Mouse (Mus musculus): ENCODE measurements around the gene 2900026A02Rik. TPM values are rescaled to one million over a fixed set of nuclear protein-coding genes. Genes with fewer than 3 reads are reported as not detected.
A peak's percentile ranks its signal among the peaks of the same experiment; 100 is the strongest.

2900026A02Rik gene
- polyA plus RNA-seq, 1 experiment from 2014 or later = 26.0 TPM

GRCm38 (mm10) chr5:113108165-113108764, 112.8 kb downstream of the 2900026A02Rik start:
- ATAC-seq = no peak
- CTCF ChIA-PET = interaction anchor here (1.7 to 4.4 kb wide), 6 partner anchors 9 to 72 kb away, joined by 4 to 19 read pairs (median 8); no protein-coding TSS in a partner anchor

GRCm38 (mm10) chr5:113107709-113108108, 113.3 kb downstream of the 2900026A02Rik start:
- H3K27me3 ChIP-seq = no peaks in the 10 kb centered on the region
- ChIA-PET CTCF (interaction anchor here (1.3 to 4.4 kb wide), 6 partner anchors 8 to 73 kb away, joined by 3 to 19 read pairs (median 6); no protein-coding TSS in a partner anchor), POLR2A (no interaction called here)
- no peak for DNase-seq (ENCODE audit: low read depth, low spot score)
- no peak for TF ChIP-seq CTCF (IDR thresholded peaks at IDR 0.05)
- no peak for ATAC-seq
- in situ Hi-C loops (cut with MboI; ENCODE audit: low pct_unique_long_range_greater_than_20kb) = no loop called here

More at GRCm38 (mm10) chr5:113108165-113108764, 112.8 kb downstream of the 2900026A02Rik start:
- no peak for DNase-seq (ENCODE audit: low read depth, low spot score)
- no peaks in the 10 kb centered on the region for H3K27me3 ChIP-seq
- in situ Hi-C loops (cut with MboI; ENCODE audit: low pct_unique_long_range_greater_than_20kb) = no loop called here
- POLR2A ChIA-PET = interaction anchor here (0.8 kb wide), 1 partner anchor 17 kb away, joined by 3 read pairs; no protein-coding TSS in a partner anchor
- no peak for TF ChIP-seq CTCF (IDR thresholded peaks at IDR 0.05)

- in situ Hi-C loops (cut with MboI; ENCODE audit: low pct_unique_long_range_greater_than_20kb) = no loop called here
- ATAC-seq (no peak), DNase-seq (ENCODE audit: low read depth, low spot score) (no peak)
- no peaks in the 10 kb centered on the region for H3K27me3 ChIP-seq
- ChIA-PET POLR2A (no interaction called here), CTCF (interaction anchor here (1.3 to 2.1 kb wide), 4 partner anchors 11 to 67 kb away, joined by 3 to 11 read pairs (median 6); no protein-coding TSS in a partner anchor)
- no peak for TF ChIP-seq CTCF (IDR thresholded peaks at IDR 0.05)
Observed at GRCm38 (mm10) chr5:113106594-113106993, 114.4 kb downstream of the 2900026A02Rik start.

GRCm38 (mm10) chr5:113105481-113105880, 115.6 kb downstream of the 2900026A02Rik start:
- in situ Hi-C loops (cut with MboI; ENCODE audit: low pct_unique_long_range_greater_than_20kb) = no loop called here
- H3K27me3 ChIP-seq = no peaks in the 10 kb centered on the region
- no peak for ATAC-seq
- no peak for TF ChIP-seq CTCF (IDR thresholded peaks at IDR 0.05)
- ChIA-PET POLR2A (no interaction called here), CTCF (interaction anchor here (4.4 kb wide), 1 partner anchor 50 kb away, joined by 19 read pairs; no protein-coding TSS in a partner anchor)
- DNase-seq (ENCODE audit: low read depth, low spot score) = no peak

GRCm38 (mm10) chr5:113105035-113105434, 116.0 kb downstream of the 2900026A02Rik start:
- H3K27me3 ChIP-seq = no peaks in the 10 kb centered on the region
- ChIA-PET CTCF (interaction anchor here (4.4 kb wide), 1 partner anchor 50 kb away, joined by 19 read pairs; no protein-coding TSS in a partner anchor), POLR2A (no interaction called here)
- no peak for TF ChIP-seq CTCF (IDR thresholded peaks at IDR 0.05)
- ATAC-seq (no peak), DNase-seq (ENCODE audit: low read depth, low spot score) (no peak)
- in situ Hi-C loops (cut with MboI; ENCODE audit: low pct_unique_long_range_greater_than_20kb) = no loop called here

GRCm38 (mm10) chr5:113102455-113102854, 118.6 kb downstream of the 2900026A02Rik start:
- CTCF ChIA-PET = interaction anchor here (0.8 to 7.2 kb wide), 4 partner anchors 34 to 124 kb away, joined by 3 to 83 read pairs (median 12); partner anchors contain the start of gene Tmem211
- DNase-seq (ENCODE audit: low read depth, low spot score) = peak; percentile 54
- POLR2A ChIA-PET = no interaction called here
- TF ChIP-seq CTCF (IDR thresholded peaks at IDR 0.05) = no peak
- H3K27me3 ChIP-seq = no peaks in the 10 kb centered on the region
- in situ Hi-C loops (cut with MboI; ENCODE audit: low pct_unique_long_range_greater_than_20kb) = no loop called here
- no peak for ATAC-seq

- DNase-seq (ENCODE audit: low read depth, low spot score) (no peak), ATAC-seq (no peak)
- CTCF ChIA-PET = interaction anchor here (4.8 to 7.2 kb wide), 2 partner anchors 55 to 67 kb away, joined by 83 to 142 read pairs; no protein-coding TSS in a partner anchor
- no peaks in the 10 kb centered on the region for H3K27me3 ChIP-seq
- POLR2A ChIA-PET = no interaction called here
- no peak for TF ChIP-seq CTCF (IDR thresholded peaks at IDR 0.05)
- in situ Hi-C loops (cut with MboI; ENCODE audit: low pct_unique_long_range_greater_than_20kb) = no loop called here
Observed at GRCm38 (mm10) chr5:113101457-113101856, 119.6 kb downstream of the 2900026A02Rik start.

GRCm38 (mm10) chr5:113100422-113100821, 120.6 kb downstream of the 2900026A02Rik start:
- ATAC-seq (no peak), DNase-seq (ENCODE audit: low read depth, low spot score) (no peak)
- no peak for TF ChIP-seq CTCF (IDR thresholded peaks at IDR 0.05)
- CTCF ChIA-PET = interaction anchor here (0.8 to 7.2 kb wide), 13 partner anchors 9 to 130 kb away, joined by 3 to 142 read pairs (median 7); partner anchors contain the start of gene Tmem211
- in situ Hi-C loops (cut with MboI; ENCODE audit: low pct_unique_long_range_greater_than_20kb) = no loop called here
- H3K27me3 ChIP-seq = no peaks in the 10 kb centered on the region
- POLR2A ChIA-PET = no interaction called here

GRCm38 (mm10) chr5:113099546-113099945, 121.5 kb downstream of the 2900026A02Rik start:
- no peak for DNase-seq (ENCODE audit: low read depth, low spot score)
- in situ Hi-C loops (cut with MboI; ENCODE audit: low pct_unique_long_range_greater_than_20kb) = loop anchor here (5.0 to 25.0 kb wide), 3 partner anchors 68 to 638 kb away; partner anchors contain the start of genes Ficd and Tmem211
- CTCF ChIA-PET = interaction anchor here (0.7 to 7.2 kb wide), 28 partner anchors 9 to 231 kb away, joined by 3 to 142 read pairs (median 5); partner anchors contain the start of gene Tmem211
- TF ChIP-seq CTCF (IDR thresholded peaks at IDR 0.05) = no peak
- POLR2A ChIA-PET = interaction anchor here (0.7 to 1.3 kb wide), 2 partner anchors 122 to 127 kb away, joined by 3 to 4 read pairs; partner anchors contain the start of gene Tmem211
- H3K27me3 ChIP-seq = no peaks in the 10 kb centered on the region
- ATAC-seq = peak; percentile 46

- DNase-seq (ENCODE audit: low read depth, low spot score) (no peak), ATAC-seq (no peak)
- ChIA-PET POLR2A (no interaction called here), CTCF (interaction anchor here (3.2 to 7.2 kb wide), 3 partner anchors 59 to 77 kb away, joined by 24 to 142 read pairs (median 83); no protein-coding TSS in a partner anchor)
- in situ Hi-C loops (cut with MboI; ENCODE audit: low pct_unique_long_range_greater_than_20kb) = loop anchor here (5.0 to 25.0 kb wide), 3 partner anchors 70 to 640 kb away; partner anchors contain the start of genes Ficd and Tmem211
- no peak for TF ChIP-seq CTCF (IDR thresholded peaks at IDR 0.05)
- H3K27me3 ChIP-seq = no peaks in the 10 kb centered on the region
Observed at GRCm38 (mm10) chr5:113097551-113097950, 123.5 kb downstream of the 2900026A02Rik start.

- ATAC-seq (no peak), DNase-seq (ENCODE audit: low read depth, low spot score) (no peak)
- no peaks in the 10 kb centered on the region for H3K27me3 ChIP-seq
- TF ChIP-seq CTCF (IDR thresholded peaks at IDR 0.05) = no peak
- ChIA-PET CTCF (no interaction called here), POLR2A (no interaction called here)
- in situ Hi-C loops (cut with MboI; ENCODE audit: low pct_unique_long_range_greater_than_20kb) = loop anchor here (5.0 to 25.0 kb wide), 3 partner anchors 72 to 642 kb away; partner anchors contain the start of genes Ficd and Tmem211
Observed at GRCm38 (mm10) chr5:113095456-113095855, 125.6 kb downstream of the 2900026A02Rik start.

All from Patski (cell line).